Mouse (Mus musculus) heart, postnatal 36 days (tissue): Measurements from ENCODE around the gene Gm8797. TPM values are rescaled to one million over a fixed set of nuclear protein-coding genes. Genes with fewer than 3 reads are reported as not detected.
"Not testable (repeated sequence)": the region's sequence is repeated elsewhere in the genome, so short reads cannot be mapped to it uniquely, and the experiment has no call there.

Experiments
- DNase-seq, 2 experiments: peaks; one replicate each; pipeline ENCODE4 v3.0.0; 2021 to 2022
- intact Hi-C: fragments of 180-260 bp; cut with DNase I; formaldehyde crosslinking; loops from one replicate; pipeline ENCODE4 v1.15.1; 2025
- total RNA-seq, 2 experiments: library from RNA; stranded (reverse); gene quantifications; 2 replicates each; pipeline ENCODE4 v1.2.3; 2021

Gm8797 gene
- total RNA-seq = 1 to 10 TPM; 4.5 to 4.6 TPM

GRCm38 (mm10) chr3:5750506-5750905 lies at the start of gene Gm8797:
Gene Gm8797, plus strand, starts transcription at chr3:5750806.
- DNase-seq, intact Hi-C loops: not testable (repeated sequence)

- DNase-seq = no peak
- intact Hi-C loops = no loop called here
These were observed 36.1 kb upstream of the Gm8797 start for GRCm38 (mm10) chr3:5714481-5714880.

- intact Hi-C loops = no loop called here
These were observed 17.7 kb upstream of the Gm8797 start for GRCm38 (mm10) chr3:5732931-5733330.

GRCm38 (mm10) chr3:5754763-5755478 lies 4.3 kb downstream of the Gm8797 start:
- intact Hi-C loops = no loop called here
- DNase-seq = no peak

More at GRCm38 (mm10) chr3:5732931-5733330, 17.7 kb upstream of the Gm8797 start:
- no peak for DNase-seq

DNA sequence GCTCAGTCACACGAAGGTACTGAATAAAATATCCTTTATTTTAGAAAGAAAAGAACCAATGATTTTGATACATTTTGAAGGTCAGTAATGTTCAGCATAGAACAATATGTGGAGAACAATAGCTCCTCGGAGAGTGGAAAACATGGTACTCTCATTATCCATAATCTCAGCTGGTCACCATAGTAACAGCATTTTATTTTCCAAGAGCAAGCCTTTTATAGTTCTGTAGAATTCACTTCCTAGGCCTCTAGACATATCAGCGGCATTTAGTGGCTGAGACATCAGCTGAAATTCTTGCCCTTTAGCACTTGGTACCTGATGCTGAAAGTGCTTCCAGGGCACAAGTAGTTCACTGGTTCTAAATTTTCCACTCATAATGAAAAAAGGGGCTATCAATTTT lies 15.7 kb downstream of the Gm8797 start:
- DNase-seq = no peak
- intact Hi-C loops = no loop called here

- DNase-seq = no peak
- intact Hi-C loops = no loop called here
These were observed 26.3 kb downstream of the Gm8797 start for GRCm38 (mm10) chr3:5776894-5777293.
